Mouse (Mus musculus) E14TG2a.4 (cell line): ENCODE measurements at regions not wholly inside any gene's neighbourhood (a gene's known extent, or its start where the extent isn't known, plus 50 kb on each side); places are given as distances from the start of the nearest gene placed in this dataset.

ENCODE experiments used
- H3K27me3 ChIP-seq: 2 replicates; pipeline ENCODE4 v1.6.1; 2014; ENCODE audit warnings: low read length, control low read depth; ENCODE audit not compliant: insufficient read depth
- H3K36me3 ChIP-seq: 2 replicates; pipeline ENCODE4 v1.6.1; 2014; ENCODE audit warnings: low read length, control low read depth; ENCODE audit not compliant: insufficient read depth
- H3K4me1 ChIP-seq: replicated peaks from 2 replicates; pipeline ENCODE4 v1.6.1; 2014; ENCODE audit warnings: low read depth, low read length, control low read depth
- H3K4me3 ChIP-seq: replicated peaks from 2 replicates; pipeline ENCODE4 v1.5.1; 2014; ENCODE audit warnings: mild to moderate bottlenecking, low read length
- H3K9me3 ChIP-seq: 2 replicates; pipeline ENCODE4 v1.6.1; 2014; ENCODE audit warnings: low read length, control low read depth
- CTCF ChIP-seq: conservative IDR thresholded peaks from 2 replicates; pipeline ENCODE4 v1.5.1; 2014; ENCODE audit warnings: low read length
- NANOG ChIP-seq: IDR thresholded peaks from 2 replicates; pipeline ENCODE4 v1.6.1; 2014; ENCODE audit warnings: borderline replicate concordance, low read length, mixed read lengths
- POU5F1 ChIP-seq: IDR thresholded peaks from 2 replicates; pipeline ENCODE4 v1.6.1; 2014; ENCODE audit warnings: low read length, borderline replicate concordance

GRCm38 (mm10) chr16:52980995-52981394, 527.1 kb upstream of the Alcam start:
- no peak overlapping the region for H3K4me3 ChIP-seq
- H3K9me3 ChIP-seq: no peaks in the 10 kb centered on the region
- no peaks in the 10 kb centered on the region for H3K4me1 ChIP-seq
- no peaks in the 10 kb centered on the region for H3K36me3 ChIP-seq
- TF ChIP-seq CTCF (no peak), POU5F1 (no peak), NANOG (no peak)
- H3K27me3 ChIP-seq: no peaks in the 10 kb centered on the region

DNA sequence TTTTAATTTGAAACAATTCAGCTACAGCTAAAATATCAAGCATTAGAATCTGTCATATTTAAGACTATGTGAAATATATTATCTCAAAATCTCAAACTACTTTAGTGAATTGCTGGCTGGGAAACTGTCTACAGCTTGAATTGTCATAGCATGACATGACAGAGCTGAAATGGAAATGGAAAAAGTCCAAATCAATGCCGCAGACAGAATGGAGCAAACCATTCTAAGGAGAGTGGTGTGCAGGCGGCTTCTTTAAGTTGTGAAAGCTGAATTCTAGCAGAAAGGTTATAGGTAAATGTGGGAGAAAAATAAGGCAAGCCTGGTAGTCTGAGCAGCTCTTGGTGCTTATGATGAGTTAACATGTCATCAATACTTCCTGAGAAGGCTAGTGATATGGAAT, 518.9 kb upstream of the Alcam start:
- Histone ChIP-seq H3K9me3 (no peaks in the 10 kb centered on the region), H3K4me1 (no peaks in the 10 kb centered on the region), H3K27me3 (no peaks in the 10 kb centered on the region), H3K36me3 (no peaks in the 10 kb centered on the region), H3K4me3 (no peak overlapping the region)
- TF ChIP-seq POU5F1 (no peak), NANOG (no peak), CTCF (no peak)

GRCm38 (mm10) chr16:52947679-52948078, 493.8 kb upstream of the Alcam start:
- Histone ChIP-seq H3K9me3 (no peaks in the 10 kb centered on the region), H3K36me3 (no peaks in the 10 kb centered on the region), H3K4me3 (no peak overlapping the region), H3K4me1 (no peaks in the 10 kb centered on the region), H3K27me3 (no peaks in the 10 kb centered on the region)
- no peak for TF ChIP-seq CTCF
- no peak for TF ChIP-seq NANOG
- TF ChIP-seq POU5F1: no peak

DNA sequence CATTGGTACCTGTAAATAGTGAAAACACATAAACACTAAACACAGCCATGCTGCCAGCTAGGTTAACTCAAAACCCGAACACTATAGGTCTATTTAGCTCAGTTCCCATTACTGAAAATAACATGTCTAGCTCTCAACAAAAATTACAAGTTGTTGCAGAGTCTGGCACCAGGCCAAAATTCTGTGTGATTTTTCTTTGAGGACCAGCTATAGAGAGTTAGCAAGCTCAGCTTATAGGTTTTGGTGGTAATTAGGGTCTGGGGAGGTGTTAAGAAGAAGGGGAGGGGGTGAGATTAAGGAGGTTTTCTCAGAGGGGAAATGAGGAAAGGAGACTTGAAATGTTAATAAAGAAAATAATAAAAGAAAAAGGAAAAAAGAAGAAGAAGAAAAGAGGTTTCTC, 480.9 kb upstream of the Alcam start:
- TF ChIP-seq NANOG: no peak
- no peak for TF ChIP-seq CTCF
- TF ChIP-seq POU5F1: no peak
- H3K27me3 ChIP-seq: no peaks in the 10 kb centered on the region
- no peaks in the 10 kb centered on the region for H3K9me3 ChIP-seq
- H3K4me1 ChIP-seq: no peaks in the 10 kb centered on the region
- no peaks in the 10 kb centered on the region for H3K36me3 ChIP-seq
- no peak overlapping the region for H3K4me3 ChIP-seq

GRCm38 (mm10) chr16:52931978-52932377, 478.1 kb upstream of the Alcam start:
- TF ChIP-seq CTCF: no peak
- no peak overlapping the region for H3K4me3 ChIP-seq

GRCm38 (mm10) chr16:52892467-52893255, 438.8 kb upstream of the Alcam start:
- no peak for TF ChIP-seq CTCF
- Histone ChIP-seq H3K4me3 (no peak overlapping the region), H3K27me3 (no peaks in the 10 kb centered on the region), H3K36me3 (no peaks in the 10 kb centered on the region), H3K4me1 (no peaks in the 10 kb centered on the region), H3K9me3 (no peaks in the 10 kb centered on the region)

More at GRCm38 (mm10) chr16:52931978-52932377, 478.1 kb upstream of the Alcam start:
- H3K36me3 ChIP-seq: no peaks in the 10 kb centered on the region
- no peaks in the 10 kb centered on the region for H3K4me1 ChIP-seq
- no peaks in the 10 kb centered on the region for H3K27me3 ChIP-seq
- H3K9me3 ChIP-seq: no peaks in the 10 kb centered on the region

GRCm38 (mm10) chr16:52879463-52880114, 425.7 kb upstream of the Alcam start:
- Histone ChIP-seq H3K4me3 (no peak overlapping the region), H3K4me1 (no peaks in the 10 kb centered on the region), H3K9me3 (no peaks in the 10 kb centered on the region), H3K27me3 (no peaks in the 10 kb centered on the region), H3K36me3 (no peaks in the 10 kb centered on the region)
- TF ChIP-seq NANOG (no peak), CTCF (no peak), POU5F1 (no peak)

GRCm38 (mm10) chr16:52867833-52868232, 414.0 kb upstream of the Alcam start:
- TF ChIP-seq CTCF: no peak
- TF ChIP-seq NANOG: no peak
- no peak for TF ChIP-seq POU5F1
- H3K9me3 ChIP-seq: no peaks in the 10 kb centered on the region
- H3K4me3 ChIP-seq: no peak overlapping the region
- H3K36me3 ChIP-seq: no peaks in the 10 kb centered on the region
- no peaks in the 10 kb centered on the region for H3K4me1 ChIP-seq
- H3K27me3 ChIP-seq: no peaks in the 10 kb centered on the region

GRCm38 (mm10) chr16:52863554-52863953, 409.7 kb upstream of the Alcam start:
- no peak for TF ChIP-seq POU5F1
- TF ChIP-seq CTCF: no peak
- TF ChIP-seq NANOG: no peak
- Histone ChIP-seq H3K9me3 (no peaks in the 10 kb centered on the region), H3K4me3 (no peak overlapping the region), H3K36me3 (no peaks in the 10 kb centered on the region), H3K27me3 (no peaks in the 10 kb centered on the region), H3K4me1 (0 out of 2 replicates have a peak, but pooled peaks cover 3% of the 10 kb centered on the region)
